Mouse (Mus musculus): ENCODE results near the gene Tgfbr3. TPM values are rescaled to one million over a fixed set of nuclear protein-coding genes. Genes with fewer than 3 reads are reported as not detected.

Tgfbr3 gene
- total and polyA plus RNA-seq, 2 experiments from 2014 or later: 3.4 to 14.3 TPM

- Histone ChIP-seq H3K9me3 (ENCODE audit: low read length) (no peaks in the 10 kb centered on the region), H3K9ac (no peak overlapping the region), H3K27ac (ENCODE audit: low read depth, low read length) (no peak overlapping the region), H3K27me3 (ENCODE audit: insufficient read depth, low read length) (no peaks in the 10 kb centered on the region), H3K36me3 (ENCODE audit: insufficient read depth) (no peaks in the 10 kb centered on the region), H3K4me1 (ENCODE audit: insufficient read depth) (no peaks in the 10 kb centered on the region), H3K4me3 (ENCODE audit: low read depth, low read length) (no peak overlapping the region), H3K4me2 (ENCODE audit: low read depth) (no peak overlapping the region)
- WGBS: 92% methylated on average over 7 of the region's 7 CpGs
- ATAC-seq (no peak), DNase-seq (no peak)
- TF ChIP-seq CTCF (IDR thresholded peaks at IDR 0.05; ENCODE audit: low read depth): no peak
These were observed 211.5 kb downstream of the Tgfbr3 start for GRCm38 (mm10) chr5:107077900-107078299.

- ATAC-seq (no peak), DNase-seq (no peak)
- H3K9me3 ChIP-seq (ENCODE audit: low read length): no peaks in the 10 kb centered on the region
- WGBS: 76% methylated on average over 13 of the region's 13 CpGs
- H3K9ac ChIP-seq: no peak overlapping the region
- no peak for TF ChIP-seq CTCF (IDR thresholded peaks at IDR 0.05; ENCODE audit: low read depth)
- H3K27me3 ChIP-seq (ENCODE audit: insufficient read depth, low read length): no peaks in the 10 kb centered on the region
- H3K36me3 ChIP-seq (ENCODE audit: insufficient read depth): no peaks in the 10 kb centered on the region
- no peak overlapping the region for H3K4me2 ChIP-seq (ENCODE audit: low read depth)
- H3K4me1 ChIP-seq (ENCODE audit: insufficient read depth): no peaks in the 10 kb centered on the region
- H3K27ac ChIP-seq (ENCODE audit: low read depth, low read length): no peak overlapping the region
- H3K4me3 ChIP-seq (ENCODE audit: low read depth, low read length): no peak overlapping the region
These were observed 214.3 kb downstream of the Tgfbr3 start for GRCm38 (mm10) chr5:107074980-107075583.

DNA sequence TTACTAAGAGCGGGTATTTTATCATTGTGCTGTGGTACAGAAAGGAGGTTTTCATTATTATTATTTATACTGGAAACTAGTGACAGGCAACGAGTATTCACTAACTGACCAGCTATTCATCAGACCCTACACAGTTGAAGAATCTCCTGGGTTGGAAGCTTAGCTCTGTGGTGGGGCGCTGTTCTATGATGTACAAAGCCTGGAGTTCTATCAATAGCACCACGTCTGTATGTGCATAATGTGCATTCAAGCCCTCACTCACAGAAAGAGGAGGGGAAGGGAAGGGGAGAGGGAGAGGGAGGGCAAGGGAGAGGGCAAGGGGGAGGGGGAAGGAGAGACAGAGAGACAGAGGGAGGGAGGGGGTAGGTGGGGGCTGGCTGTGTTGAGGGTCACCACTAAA is 215.1 kb downstream of the Tgfbr3 start:
- H3K36me3 ChIP-seq (ENCODE audit: insufficient read depth): no peaks in the 10 kb centered on the region
- H3K27me3 ChIP-seq (ENCODE audit: insufficient read depth, low read length): no peaks in the 10 kb centered on the region
- H3K9me3 ChIP-seq (ENCODE audit: low read length): no peaks in the 10 kb centered on the region
- no peak overlapping the region for H3K27ac ChIP-seq (ENCODE audit: low read depth, low read length)
- H3K4me2 ChIP-seq (ENCODE audit: low read depth): no peak overlapping the region
- no peak for TF ChIP-seq CTCF (IDR thresholded peaks at IDR 0.05; ENCODE audit: low read depth)
- H3K9ac ChIP-seq: no peak overlapping the region
- 15% methylated on average over 4 of the region's 4 CpGs for WGBS
- DNase-seq: no peak
- no peak for ATAC-seq
- no peak overlapping the region for H3K4me3 ChIP-seq (ENCODE audit: low read depth, low read length)
- no peaks in the 10 kb centered on the region for H3K4me1 ChIP-seq (ENCODE audit: insufficient read depth)

DNA sequence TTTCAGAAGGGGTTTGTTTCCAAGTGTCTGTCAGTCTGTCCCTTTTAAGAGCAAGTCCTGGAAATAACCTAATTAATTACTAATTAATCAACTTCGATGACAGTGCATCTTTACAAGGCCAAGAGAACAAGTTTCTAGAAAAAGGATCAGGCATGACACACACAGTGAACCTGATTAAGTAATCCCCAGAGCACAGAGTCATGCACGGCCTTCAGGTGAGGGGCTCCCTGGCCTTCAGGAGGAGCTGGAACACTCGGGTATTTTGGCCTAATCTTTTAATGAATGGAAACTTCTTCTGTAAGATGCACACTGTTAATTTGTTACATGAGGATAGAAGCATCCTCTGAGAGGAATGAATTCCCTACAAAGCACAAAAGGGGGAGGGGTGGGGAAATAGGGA is 215.9 kb downstream of the Tgfbr3 start:
- Histone ChIP-seq H3K27ac (ENCODE audit: low read depth, low read length) (no peak overlapping the region), H3K4me2 (ENCODE audit: low read depth) (no peak overlapping the region), H3K4me3 (ENCODE audit: low read depth, low read length) (no peak overlapping the region), H3K9me3 (ENCODE audit: low read length) (no peaks in the 10 kb centered on the region), H3K4me1 (ENCODE audit: insufficient read depth) (no peaks in the 10 kb centered on the region), H3K36me3 (ENCODE audit: insufficient read depth) (no peaks in the 10 kb centered on the region), H3K27me3 (ENCODE audit: insufficient read depth, low read length) (no peaks in the 10 kb centered on the region), H3K9ac (no peak overlapping the region)
- no peak for TF ChIP-seq CTCF (IDR thresholded peaks at IDR 0.05; ENCODE audit: low read depth)
- DNase-seq: no peak
- 25% methylated on average over 3 of the region's 3 CpGs for WGBS
- ATAC-seq: no peak

DNA sequence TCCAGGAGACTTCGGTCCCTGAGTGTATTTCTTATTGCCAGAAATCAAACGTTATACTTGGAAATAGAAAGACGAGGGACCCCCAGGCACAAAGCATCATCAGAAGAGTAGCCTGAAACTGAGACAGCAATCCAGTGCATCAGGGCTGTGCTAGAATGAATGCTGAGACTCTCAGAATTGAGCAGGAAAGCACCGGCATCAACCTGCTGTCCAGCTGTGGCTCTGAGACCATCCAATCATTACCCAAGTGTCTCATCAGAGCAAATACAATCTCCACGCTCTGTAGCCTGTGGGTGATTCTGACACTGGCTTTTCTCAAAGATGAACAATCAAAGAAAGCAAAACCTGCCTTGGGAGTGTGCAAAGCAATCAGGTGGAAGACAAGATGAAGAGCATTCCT is 221.3 kb downstream of the Tgfbr3 start:
- DNase-seq (no peak), ATAC-seq (no peak)
- Histone ChIP-seq H3K4me1 (ENCODE audit: insufficient read depth) (no peaks in the 10 kb centered on the region), H3K4me2 (ENCODE audit: low read depth) (no peak overlapping the region), H3K9ac (no peak overlapping the region), H3K4me3 (ENCODE audit: low read depth, low read length) (no peak overlapping the region), H3K27me3 (ENCODE audit: insufficient read depth, low read length) (no peaks in the 10 kb centered on the region), H3K9me3 (ENCODE audit: low read length) (no peaks in the 10 kb centered on the region), H3K36me3 (ENCODE audit: insufficient read depth) (no peaks in the 10 kb centered on the region), H3K27ac (ENCODE audit: low read depth, low read length) (no peak overlapping the region)
- WGBS: 86% methylated on average over 5 of the region's 5 CpGs
- TF ChIP-seq CTCF (IDR thresholded peaks at IDR 0.05; ENCODE audit: low read depth): no peak

DNA sequence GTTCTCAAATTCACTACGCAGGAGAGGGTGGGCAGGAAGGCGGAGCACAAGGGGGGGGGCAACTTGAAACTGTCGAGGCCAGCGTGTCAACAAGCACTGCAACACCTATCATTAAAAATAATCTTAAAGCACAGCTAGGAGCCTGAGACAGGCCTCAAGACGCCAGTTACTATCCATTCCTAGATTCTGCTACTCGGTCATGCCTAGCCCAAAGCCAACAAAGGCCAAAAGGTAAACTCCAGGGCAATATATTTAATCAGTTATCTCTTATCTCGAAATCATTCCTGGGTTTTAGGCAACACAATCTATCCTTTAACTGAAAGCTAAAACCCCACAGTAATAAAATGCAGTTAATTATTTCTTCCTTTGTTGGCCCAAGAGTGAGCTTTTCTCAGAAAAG is 221.9 kb downstream of the Tgfbr3 start:
- no peak overlapping the region for H3K4me3 ChIP-seq (ENCODE audit: low read depth, low read length)
- TF ChIP-seq CTCF (IDR thresholded peaks at IDR 0.05; ENCODE audit: low read depth): no peak
- ATAC-seq (no peak), DNase-seq (no peak)
- H3K9me3 ChIP-seq (ENCODE audit: low read length): no peaks in the 10 kb centered on the region
- H3K36me3 ChIP-seq (ENCODE audit: insufficient read depth): no peaks in the 10 kb centered on the region
- no peak overlapping the region for H3K9ac ChIP-seq
- no peaks in the 10 kb centered on the region for H3K27me3 ChIP-seq (ENCODE audit: insufficient read depth, low read length)
- no peak overlapping the region for H3K27ac ChIP-seq (ENCODE audit: low read depth, low read length)
- no peaks in the 10 kb centered on the region for H3K4me1 ChIP-seq (ENCODE audit: insufficient read depth)
- no peak overlapping the region for H3K4me2 ChIP-seq (ENCODE audit: low read depth)
- WGBS: 92% methylated on average over 7 of the region's 7 CpGs

- ATAC-seq: no peak
- 69% methylated on average over 5 of the region's 5 CpGs for WGBS
These were observed 224.5 kb downstream of the Tgfbr3 start for GRCm38 (mm10) chr5:107064922-107065321.

More at GRCm38 (mm10) chr5:107064922-107065321, 224.5 kb downstream of the Tgfbr3 start:
- Histone ChIP-seq H3K4me3 (ENCODE audit: low read depth, low read length) (no peak overlapping the region), H3K36me3 (ENCODE audit: insufficient read depth) (no peaks in the 10 kb centered on the region), H3K27me3 (ENCODE audit: insufficient read depth, low read length) (no peaks in the 10 kb centered on the region), H3K4me1 (ENCODE audit: insufficient read depth) (no peaks in the 10 kb centered on the region), H3K9ac (no peak overlapping the region), H3K27ac (ENCODE audit: low read depth, low read length) (no peak overlapping the region), H3K4me2 (ENCODE audit: low read depth) (no peak overlapping the region), H3K9me3 (ENCODE audit: low read length) (no peaks in the 10 kb centered on the region)
- no peak for TF ChIP-seq CTCF (IDR thresholded peaks at IDR 0.05; ENCODE audit: low read depth)
- no peak for DNase-seq

Measured in forebrain, postnatal 0 days (tissue).